Mouse (Mus musculus) liver, adult 2 months (tissue): ENCODE results near the gene Vmn1r218.

Experiments
- CTCF ChIP-seq: fragments of 200-500 bp; IDR thresholded peaks from 2 replicates; pipeline ENCODE4 v1.5.1; 2011; ENCODE audit warnings: low read depth, low read length, control low read depth
- POLR2A ChIP-seq: fragments of 200-500 bp; IDR thresholded peaks from 2 replicates; pipeline ENCODE4 v1.6.1; 2011; ENCODE audit warnings: low read length, control low read depth; ENCODE audit not compliant: insufficient read depth; ENCODE audit errors: extremely low read depth

- TF ChIP-seq POLR2A (no peak), CTCF (no peak)
Measured at GRCm38 (mm10) chr13:23133501-23133900, 546 bp downstream of the Vmn1r218 start.
